Mouse (Mus musculus): ENCODE measurements around the gene Hoxc9.

Hoxc9 gene

GRCm38 (mm10) chr15:102956906-102957305 is 19.3 kb upstream of the Hoxc9 start:
- no peak for DNase-seq

- DNase-seq, result no peak
These were observed 16.5 kb upstream of the Hoxc9 start for GRCm38 (mm10) chr15:102959663-102960191.

- no peak for DNase-seq
These were observed 14.5 kb upstream of the Hoxc9 start for GRCm38 (mm10) chr15:102961728-102962127.

- DNase-seq, result no peak
These were observed 13.7 kb upstream of the Hoxc9 start for GRCm38 (mm10) chr15:102962492-102962891.

- no peak for DNase-seq
These were observed 13.0 kb upstream of the Hoxc9 start for GRCm38 (mm10) chr15:102963259-102963658.

- DNase-seq, result no peak
These were observed 12.3 kb upstream of the Hoxc9 start for GRCm38 (mm10) chr15:102963671-102964640.

- no peak for DNase-seq
These were observed 11.0 kb upstream of the Hoxc9 start for GRCm38 (mm10) chr15:102965003-102965891.

GRCm38 (mm10) chr15:102965892-102966775 is 10.1 kb upstream of the Hoxc9 start:
- no peak for DNase-seq

GRCm38 (mm10) chr15:102966776-102967311 is 9.4 kb upstream of the Hoxc9 start, which contains the start of gene Hoxc10:
Gene Hoxc10 (plus strand): TSS chr15:102966796.
- no peak for DNase-seq

GRCm38 (mm10) chr15:102967312-102967510 is 9.0 kb upstream of the Hoxc9 start, which contains the start of gene Hoxc5:
Gene Hoxc5 (plus strand): TSS chr15:102967443.
- no peak for DNase-seq

GRCm38 (mm10) chr15:102967511-102968397 is 8.5 kb upstream of the Hoxc9 start:
- DNase-seq, result no peak

- DNase-seq, result no peak
These were observed 6.9 kb upstream of the Hoxc9 start for GRCm38 (mm10) chr15:102969296-102969695.

GRCm38 (mm10) chr15:102970740-102971139 is 5.5 kb upstream of the Hoxc9 start:
- DNase-seq, result no peak

- DNase-seq, result no peak
These were observed 4.0 kb upstream of the Hoxc9 start for GRCm38 (mm10) chr15:102972254-102972653.

- no peak for DNase-seq
These were observed 3.5 kb upstream of the Hoxc9 start for GRCm38 (mm10) chr15:102972753-102973152.

GRCm38 (mm10) chr15:102975034-102975433 is 1.2 kb upstream of the Hoxc9 start:
- no peak for DNase-seq

GRCm38 (mm10) chr15:102975688-102976111 is 539 bp upstream of the Hoxc9 start:
- no peak for DNase-seq

- no peak for DNase-seq
These were observed 588 bp downstream of the Hoxc9 start for GRCm38 (mm10) chr15:102976631-102977422.

- DNase-seq, result no peak
These were observed 1.3 kb downstream of the Hoxc9 start for GRCm38 (mm10) chr15:102977423-102977974.

All from cerebellum, postnatal 36 days (tissue).